Mouse (Mus musculus): ENCODE results near the gene Ankrd53.

Gene Ankrd53

GRCm38 (mm10) chr6:83762344-83762743, at the start of gene Ankrd53:
Gene Ankrd53, plus strand, starts transcription at chr6:83762644.
- no peak for DNase-seq (ENCODE audit: extremely low read depth, insufficient read length, low spot score)

- DNase-seq (ENCODE audit: extremely low read depth, insufficient read length, low spot score), result no peak
These were observed 48.9 kb upstream of the Ankrd53 start for GRCm38 (mm10) chr6:83713271-83714136.

- DNase-seq (ENCODE audit: extremely low read depth, insufficient read length, low spot score), result no peak
These were observed 48.0 kb upstream of the Ankrd53 start for GRCm38 (mm10) chr6:83714221-83715123.

GRCm38 (mm10) chr6:83715461-83716196, 46.8 kb upstream of the Ankrd53 start:
- no peak for DNase-seq (ENCODE audit: extremely low read depth, insufficient read length, low spot score)

- DNase-seq (ENCODE audit: extremely low read depth, insufficient read length, low spot score), result no peak
These were observed 45.4 kb upstream of the Ankrd53 start for GRCm38 (mm10) chr6:83717026-83717425.

GRCm38 (mm10) chr6:83722526-83722925, 39.9 kb upstream of the Ankrd53 start:
- no peak for DNase-seq (ENCODE audit: extremely low read depth, insufficient read length, low spot score)

GRCm38 (mm10) chr6:83727178-83727577, 35.3 kb upstream of the Ankrd53 start:
- DNase-seq (ENCODE audit: extremely low read depth, insufficient read length, low spot score), result no peak

GRCm38 (mm10) chr6:83728488-83728887, 34.0 kb upstream of the Ankrd53 start:
- DNase-seq (ENCODE audit: extremely low read depth, insufficient read length, low spot score), result no peak

GRCm38 (mm10) chr6:83729350-83729970, 33.0 kb upstream of the Ankrd53 start:
- no peak for DNase-seq (ENCODE audit: extremely low read depth, insufficient read length, low spot score)

- DNase-seq (ENCODE audit: extremely low read depth, insufficient read length, low spot score), result peak; percentile 42
These were observed 31.3 kb upstream of the Ankrd53 start for GRCm38 (mm10) chr6:83731128-83731527.

GRCm38 (mm10) chr6:83737311-83737710, 25.1 kb upstream of the Ankrd53 start:
- DNase-seq (ENCODE audit: extremely low read depth, insufficient read length, low spot score), result no peak

- no peak for DNase-seq (ENCODE audit: extremely low read depth, insufficient read length, low spot score)
These were observed 23.8 kb upstream of the Ankrd53 start for GRCm38 (mm10) chr6:83738596-83738995.

GRCm38 (mm10) chr6:83742761-83743160, 19.7 kb upstream of the Ankrd53 start, which contains the start of gene Atp6v1b1:
Gene Atp6v1b1, plus strand, starts transcription at chr6:83742990.
- DNase-seq (ENCODE audit: extremely low read depth, insufficient read length, low spot score), result no peak

GRCm38 (mm10) chr6:83743212-83743611, 19.2 kb upstream of the Ankrd53 start:
- DNase-seq (ENCODE audit: extremely low read depth, insufficient read length, low spot score), result no peak

GRCm38 (mm10) chr6:83744126-83744525, 18.3 kb upstream of the Ankrd53 start:
- DNase-seq (ENCODE audit: extremely low read depth, insufficient read length, low spot score), result no peak

GRCm38 (mm10) chr6:83744557-83744956, 17.9 kb upstream of the Ankrd53 start:
- no peak for DNase-seq (ENCODE audit: extremely low read depth, insufficient read length, low spot score)

GRCm38 (mm10) chr6:83745466-83745865, 17.0 kb upstream of the Ankrd53 start:
- DNase-seq (ENCODE audit: extremely low read depth, insufficient read length, low spot score), result no peak

- DNase-seq (ENCODE audit: extremely low read depth, insufficient read length, low spot score), result no peak
These were observed 13.2 kb upstream of the Ankrd53 start for GRCm38 (mm10) chr6:83749286-83749685.

GRCm38 (mm10) chr6:83750171-83750684, 12.2 kb upstream of the Ankrd53 start:
- peak; percentile 30 for DNase-seq (ENCODE audit: extremely low read depth, insufficient read length, low spot score)

GRCm38 (mm10) chr6:83756051-83756450, 6.4 kb upstream of the Ankrd53 start:
- DNase-seq (ENCODE audit: extremely low read depth, insufficient read length, low spot score), result no peak
